ENCODE assay signal across 28 mouse cellular contexts in genomic region chrX:7775501-7776205, GRCm38 (mm10). TPM values are rescaled to one million over a fixed set of nuclear protein-coding genes. Genes with fewer than 3 reads are reported as not detected.
DNase-seq lines count a peak whose midpoint lies in the region; ATAC-seq and TF ChIP-seq lines count a peak whose summit lies in the region.
"Had no signal": no experiment of that assay in that cellular context is flagged by ENCODE, and none has a peak within 500 bp of the region (broad histone marks: within the 10 kb centered on the region; RNA-seq: fewer than 3 reads in every experiment).

No protein-coding gene starts in this region.

- peaks cover 37% of the 10 kb centered on the region for H3K4me1 ChIP-seq in liver, embryonic 13.5 days (replicated peaks)
- peaks cover 3% of the 10 kb centered on the region; the same call in 1 of the 2 replicates for H3K4me1 ChIP-seq in liver, postnatal 0 days (ENCODE audit: insufficient read depth)
- H3K4me1 ChIP-seq in MEL (ENCODE audit: control insufficient read depth in 1 of 2, insufficient read depth in 2 of 2, low read length in 2 of 2) = peaks cover 18 to 31% of the 10 kb centered on the region in 2 experiments
- peaks cover 3% of the 10 kb centered on the region for H3K4me1 ChIP-seq in bone marrow macrophage, adult 2 months (ENCODE audit: control insufficient read depth, insufficient read depth, low read length)
- no peaks in the 10 kb centered on the region for H3K4me1 ChIP-seq in lung, postnatal 0 days (ENCODE audit: insufficient read depth, low read depth, low read length)
- H3K4me1 ChIP-seq: embryonic facial prominence, embryonic 12.5 days; embryonic facial prominence, embryonic 15.5 days; heart, embryonic 12.5 days; heart, embryonic 15.5 days had no signal

- no peak overlapping the region for H3K4me3 ChIP-seq in liver, embryonic 13.5 days (replicated peaks)
- no peak overlapping the region for H3K4me3 ChIP-seq in liver, postnatal 0 days (ENCODE audit: low read depth, low read length)
- no peak overlapping the region for H3K4me3 ChIP-seq in MEL (ENCODE audit: control insufficient read depth in 1 of 2, insufficient read depth in 1 of 2, low read depth in 2 of 2, low read length in 2 of 2)
- H3K4me3 ChIP-seq in bone marrow macrophage, adult 2 months (ENCODE audit: insufficient read depth, low read length) = no peak overlapping the region
- no peak overlapping the region for H3K4me3 ChIP-seq in lung, postnatal 0 days (ENCODE audit: low read depth, low read length)
- H3K4me3 ChIP-seq: embryonic facial prominence, embryonic 12.5 days; embryonic facial prominence, embryonic 15.5 days; gastrocnemius, adult 2 months; heart, embryonic 12.5 days; heart, embryonic 15.5 days had no signal

- peaks cover 23% of the 10 kb centered on the region for H3K36me3 ChIP-seq in liver, embryonic 13.5 days
- peaks cover 7% of the 10 kb centered on the region for H3K36me3 ChIP-seq in liver, postnatal 0 days (replicated peaks; ENCODE audit: insufficient read depth, low read length)
- H3K36me3 ChIP-seq in MEL (ENCODE audit: control insufficient read depth in 1 of 2, insufficient read depth in 2 of 2, low read length in 2 of 2) = peaks cover 3 to 36% of the 10 kb centered on the region in 2 experiments; a peak in 2 of 4 replicates
- H3K36me3 ChIP-seq in lung, postnatal 0 days (ENCODE audit: insufficient read depth, low read length) = no peaks in the 10 kb centered on the region
- H3K36me3 ChIP-seq: heart, embryonic 15.5 days had no signal

- no peak for ATAC-seq in liver, embryonic 13.5 days (ENCODE audit: low read depth)
- ATAC-seq in liver, postnatal 0 days = no peak
- no peak for ATAC-seq in lung, postnatal 0 days
- ATAC-seq: CD4-positive, CD25-positive, alpha-beta regulatory T cell, adult 4 months; forebrain, embryonic 14.5 days; inflammation-experienced regulatory T-cells, adult 6 months; intestine, embryonic 16.5 days had no signal

- H3K79me2 ChIP-seq in MEL (ENCODE audit: control insufficient read depth, insufficient read depth, low read length, poor library complexity) = no peaks in the 10 kb centered on the region; the same call in 1 of the 2 replicates

- no peak overlapping the region for H3K4me2 ChIP-seq in liver, embryonic 13.5 days
- H3K4me2 ChIP-seq in liver, postnatal 0 days (ENCODE audit: low read depth, low read length) = no peak overlapping the region
- no peak overlapping the region for H3K4me2 ChIP-seq in lung, postnatal 0 days (replicated peaks; ENCODE audit: low read depth, low read length)
- H3K4me2 ChIP-seq: embryonic facial prominence, embryonic 12.5 days; embryonic facial prominence, embryonic 15.5 days; heart, embryonic 12.5 days; heart, embryonic 15.5 days; hindbrain, embryonic 14.5 days had no signal

- WGBS in liver, embryonic 13.5 days (ENCODE audit: insufficient replicate concordance) = 64% methylated on average over 9 of the region's 9 CpGs
- WGBS in liver, postnatal 0 days (ENCODE audit: insufficient replicate concordance) = 74% methylated on average over 9 of the region's 9 CpGs
- WGBS in lung, postnatal 0 days = 73% methylated on average over 9 of the region's 9 CpGs

- no peak for DNase-seq in liver, embryonic 13.5 days
- no peak for DNase-seq in liver, postnatal 0 days
- DNase-seq in ES-CJ7 (ENCODE audit: low read depth, low spot score) (peak; percentile 51), MEL (ENCODE audit: low read depth, low spot score) (peak; percentile 70)
- no peak for DNase-seq in gastrocnemius, postnatal 25 days
- no peak for DNase-seq in lung, postnatal 0 days (ENCODE audit: low spot score)
- DNase-seq: adrenal gland, adult 2 months; adrenal gland, postnatal 14 days; cerebellum, adult 11-12 months; cerebellum, adult 8-10 months; cerebellum, postnatal 14 days; forebrain, postnatal 0 days; gastrocnemius, adult 2 months; gastrocnemius, postnatal 14 days; heart, postnatal 10 days; heart, postnatal 4 days; kidney, adult 18-20 months had no signal

- no peak for TF ChIP-seq EP300 in liver, postnatal 0 days (IDR thresholded peaks at IDR 0.05; ENCODE audit: low read depth)
- peak in 1 of 2 experiments; percentile 38; a peak in 1 of 4 replicates for TF ChIP-seq EP300 in MEL (IDR thresholded peaks at IDR 0.05; ENCODE audit: low read depth in 1 of 2, low read length in 2 of 2)
- TF ChIP-seq EP300 in lung, postnatal 0 days (IDR thresholded peaks at IDR 0.05) = no peak

- H3K27ac ChIP-seq in liver, embryonic 13.5 days = peak overlapping the region; percentile 47; the same call in 1 of the 2 replicates
- no peak overlapping the region for H3K27ac ChIP-seq in liver, postnatal 0 days (ENCODE audit: low read depth)
- H3K27ac ChIP-seq in MEL (ENCODE audit: control insufficient read depth, low read depth, low read length) = peak overlapping the region; percentile 95
- 0 out of 2 replicates have a peak overlapping the region, but pooled peaks have one; percentile 20 for H3K27ac ChIP-seq in bone marrow macrophage, adult 2 months (ENCODE audit: insufficient read depth, low read depth, low read length)
- no peak overlapping the region for H3K27ac ChIP-seq in lung, postnatal 0 days (ENCODE audit: low read length)
- H3K27ac ChIP-seq: embryonic facial prominence, embryonic 12.5 days; embryonic facial prominence, embryonic 15.5 days; gastrocnemius, adult 2 months; heart, embryonic 15.5 days; hindbrain, embryonic 14.5 days; hindbrain, postnatal 0 days had no signal

- TF ChIP-seq RAD21 in MEL (IDR thresholded peaks at IDR 0.05; ENCODE audit: low read depth, low read length) = no peak

- no peaks in the 10 kb centered on the region for H3K27me3 ChIP-seq in liver, embryonic 13.5 days
- no peaks in the 10 kb centered on the region for H3K27me3 ChIP-seq in liver, postnatal 0 days (ENCODE audit: insufficient read depth, low read length)
- H3K27me3 ChIP-seq in MEL (ENCODE audit: control insufficient read depth in 1 of 2, insufficient read depth in 2 of 2, low read length in 2 of 2) = no peaks in the 10 kb centered on the region
- no peaks in the 10 kb centered on the region for H3K27me3 ChIP-seq in lung, postnatal 0 days (replicated peaks; ENCODE audit: insufficient read depth, low read length)
- H3K27me3 ChIP-seq: embryonic facial prominence, embryonic 12.5 days; embryonic facial prominence, embryonic 15.5 days; heart, embryonic 12.5 days; heart, embryonic 15.5 days had no signal

- TF ChIP-seq CTCF in liver, postnatal 0 days (IDR thresholded peaks at IDR 0.05; ENCODE audit: low read depth) = no peak
- no peak for TF ChIP-seq CTCF in MEL (IDR thresholded peaks at IDR 0.05 in 2 of 3, conservative IDR thresholded peaks at IDR 0.05 in 1 of 3; ENCODE audit: control insufficient read depth in 1 of 3, insufficient read depth in 1 of 3, low read depth in 2 of 3, low read length in 3 of 3, poor library complexity in 1 of 3, severe bottlenecking in 1 of 3)
- no peak for TF ChIP-seq CTCF in bone marrow macrophage, adult 2 months (IDR thresholded peaks at IDR 0.05; ENCODE audit: low read depth, low read length)
- TF ChIP-seq CTCF in lung, postnatal 0 days (IDR thresholded peaks at IDR 0.05) = no peak

- no peak for TF ChIP-seq POLR2A in MEL (IDR thresholded peaks at IDR 0.05; ENCODE audit: control insufficient read depth in 1 of 2, insufficient read depth in 1 of 2, low read depth in 1 of 2, low read length in 2 of 2, poor library complexity in 1 of 2)
- TF ChIP-seq POLR2A in bone marrow macrophage, adult 2 months (IDR thresholded peaks at IDR 0.05; ENCODE audit: borderline replicate concordance, low read depth, low read length) = no peak

- no peak overlapping the region; the same call in 1 of the 2 replicates for H3K9ac ChIP-seq in liver, embryonic 13.5 days
- no peak overlapping the region for H3K9ac ChIP-seq in liver, postnatal 0 days (replicated peaks)
- H3K9ac ChIP-seq in MEL (ENCODE audit: control insufficient read depth, low read depth, low read length, poor library complexity, severe bottlenecking) = peak overlapping the region; percentile 15
- no peak overlapping the region for H3K9ac ChIP-seq in lung, postnatal 0 days (replicated peaks; ENCODE audit: low read depth)
- H3K9ac ChIP-seq: embryonic facial prominence, embryonic 12.5 days; embryonic facial prominence, embryonic 15.5 days; forebrain, postnatal 0 days; heart, embryonic 12.5 days; heart, embryonic 15.5 days; hindbrain, embryonic 14.5 days had no signal

- no peaks in the 10 kb centered on the region for H3K9me3 ChIP-seq in liver, embryonic 13.5 days (replicated peaks)
- H3K9me3 ChIP-seq in liver, postnatal 0 days (ENCODE audit: low read length) = no peaks in the 10 kb centered on the region
- H3K9me3 ChIP-seq in MEL (replicated peaks; ENCODE audit: insufficient read depth, low read length) = no peaks in the 10 kb centered on the region
- no peaks in the 10 kb centered on the region for H3K9me3 ChIP-seq in lung, postnatal 0 days (ENCODE audit: low read length)
- H3K9me3 ChIP-seq: embryonic facial prominence, embryonic 12.5 days; embryonic facial prominence, embryonic 15.5 days; heart, embryonic 12.5 days; heart, embryonic 15.5 days had no signal

RNA-seq across cellular contexts. Expression of gene Tfe3, which starts 13.3 kb away (rescaled TPM):
- 8.9 and 10.1 TPM in 2 replicates for polyA plus RNA-seq in liver, embryonic 13.5 days (2015; fragmentation: Nextera tagmentation; extraction: Ambion mirVana)
- 9.6 and 10.3 TPM in 2 replicates for polyA plus RNA-seq in liver, postnatal 0 days (2015; fragmentation: Nextera tagmentation; extraction: Ambion mirVana)
- total RNA-seq in MEL (2012; rRNA removed) = 20.6 and 23.4 TPM in 2 replicates
- polyA plus RNA-seq in MEL (2012; ENCODE audit: insufficient read depth in 1 of 2, insufficient read length in 2 of 2, low read depth in 1 of 2, low replicate concordance in 2 of 2, missing spikeins in 1 of 2) = 10 to 100 TPM in 1 of 2 experiments, not detected in 1; 64.7 TPM
- polyA plus RNA-seq in bone marrow macrophage, adult 2 months (2012; ENCODE audit: insufficient read depth, insufficient read length, missing spikeins) = 137 and 141 TPM in 2 replicates
- total RNA-seq in gastrocnemius, postnatal 25 days (2021) = 1 to 10 TPM; 6.1 to 8.2 TPM
- 22.0 and 27.6 TPM in 2 replicates for polyA plus RNA-seq in lung, postnatal 0 days (2015; fragmentation: Nextera tagmentation; extraction: Ambion mirVana)

RNA-seq across cellular contexts. Expression of gene Gripap1, which starts 13.9 kb away (rescaled TPM):
- 30.6 and 32.3 TPM in 2 replicates for polyA plus RNA-seq in liver, embryonic 13.5 days (2015; fragmentation: Nextera tagmentation; extraction: Ambion mirVana)
- 15.4 and 16.4 TPM in 2 replicates for polyA plus RNA-seq in liver, postnatal 0 days (2015; fragmentation: Nextera tagmentation; extraction: Ambion mirVana)
- total RNA-seq in MEL (2012; rRNA removed) = 36.2 and 40.5 TPM in 2 replicates
- 100 to 1,000 TPM in 1 of 2 experiments, 10 to 100 TPM in 1; 84.6 to 244 TPM for polyA plus RNA-seq in MEL (2012; ENCODE audit: insufficient read depth in 1 of 2, insufficient read length in 2 of 2, low read depth in 1 of 2, low replicate concordance in 2 of 2, missing spikeins in 1 of 2)
- 94.8 and 103 TPM in 2 replicates for polyA plus RNA-seq in bone marrow macrophage, adult 2 months (2012; ENCODE audit: insufficient read depth, insufficient read length, missing spikeins)
- 10 to 100 TPM; 17.5 to 21.2 TPM for total RNA-seq in gastrocnemius, postnatal 25 days (2021)
- polyA plus RNA-seq in lung, postnatal 0 days (2015; fragmentation: Nextera tagmentation; extraction: Ambion mirVana) = 22.1 and 25.6 TPM in 2 replicates

RNA-seq across cellular contexts. Expression of gene Ccdc120, which starts 24.9 kb away (rescaled TPM):
- polyA plus RNA-seq in liver, embryonic 13.5 days (2015; fragmentation: Nextera tagmentation; extraction: Ambion mirVana) = 1.7 TPM in 2 replicates
- 2.0 and 3.4 TPM in 2 replicates for polyA plus RNA-seq in liver, postnatal 0 days (2015; fragmentation: Nextera tagmentation; extraction: Ambion mirVana)
- 3.9 and 5.8 TPM in 2 replicates for total RNA-seq in MEL (2012; rRNA removed)
- 10 to 100 TPM in 1 of 2 experiments, not detected in 1; 12.2 TPM for polyA plus RNA-seq in MEL (2012; ENCODE audit: insufficient read depth in 1 of 2, insufficient read length in 2 of 2, low read depth in 1 of 2, low replicate concordance in 2 of 2, missing spikeins in 1 of 2)
- 0.75 and 1.9 TPM in 2 replicates for polyA plus RNA-seq in bone marrow macrophage, adult 2 months (2012; ENCODE audit: insufficient read depth, insufficient read length, missing spikeins)
- total RNA-seq in gastrocnemius, postnatal 25 days (2021) = under 1 TPM; 0.16 to 0.56 TPM
- 26.4 and 28.2 TPM in 2 replicates for polyA plus RNA-seq in lung, postnatal 0 days (2015; fragmentation: Nextera tagmentation; extraction: Ambion mirVana)

RNA-seq across cellular contexts. Expression of gene Kcnd1, which starts 46.4 kb away (rescaled TPM):
- 0.13 and 0.34 TPM in 2 replicates for polyA plus RNA-seq in liver, embryonic 13.5 days (2015; fragmentation: Nextera tagmentation; extraction: Ambion mirVana)
- polyA plus RNA-seq in liver, postnatal 0 days (2015; fragmentation: Nextera tagmentation; extraction: Ambion mirVana) = 0.09 and 0.15 TPM in 2 replicates
- 0.26 and 0.31 TPM in 2 replicates for total RNA-seq in MEL (2012; rRNA removed)
- polyA plus RNA-seq in MEL (2012; ENCODE audit: insufficient read depth in 1 of 2, insufficient read length in 2 of 2, low read depth in 1 of 2, low replicate concordance in 2 of 2, missing spikeins in 1 of 2) = 1 to 10 TPM in 1 of 2 experiments, not detected in 1; 1.4 TPM
- 0.35 and 0.56 TPM in 2 replicates for polyA plus RNA-seq in bone marrow macrophage, adult 2 months (2012; ENCODE audit: insufficient read depth, insufficient read length, missing spikeins)
- total RNA-seq in gastrocnemius, postnatal 25 days (2021) = under 1 TPM; 0.18 to 0.43 TPM
- polyA plus RNA-seq in lung, postnatal 0 days (2015; fragmentation: Nextera tagmentation; extraction: Ambion mirVana) = 0.30 and 0.41 TPM in 2 replicates

RNA-seq across cellular contexts. Expression of gene Praf2, which starts 47.4 kb away (rescaled TPM):
- 8.3 and 9.1 TPM in 2 replicates for polyA plus RNA-seq in liver, embryonic 13.5 days (2015; fragmentation: Nextera tagmentation; extraction: Ambion mirVana)
- polyA plus RNA-seq in liver, postnatal 0 days (2015; fragmentation: Nextera tagmentation; extraction: Ambion mirVana) = 1.9 and 2.1 TPM in 2 replicates
- total RNA-seq in MEL (2012; rRNA removed) = 19.1 and 23.0 TPM in 2 replicates
- polyA plus RNA-seq in MEL (2012; ENCODE audit: insufficient read depth in 1 of 2, insufficient read length in 2 of 2, low read depth in 1 of 2, low replicate concordance in 2 of 2, missing spikeins in 1 of 2) = 10 to 100 TPM in 1 of 2 experiments, not detected in 1; 60.1 TPM
- polyA plus RNA-seq in bone marrow macrophage, adult 2 months (2012; ENCODE audit: insufficient read depth, insufficient read length, missing spikeins) = 17.7 and 19.1 TPM in 2 replicates
- total RNA-seq in gastrocnemius, postnatal 25 days (2021) = 1 to 10 TPM; 4.7 to 7.3 TPM
- 18.3 and 18.8 TPM in 2 replicates for polyA plus RNA-seq in lung, postnatal 0 days (2015; fragmentation: Nextera tagmentation; extraction: Ambion mirVana)

Comparison
In these comparisons a context has a peak if more than half of its experiments do, and no peak if none do; other contexts are left out.
1. H3K27ac ChIP-seq: peak in liver, embryonic 13.5 days (single experiment), MEL (single experiment) and bone marrow macrophage, adult 2 months (single experiment); none in liver, postnatal 0 days (single experiment) and lung, postnatal 0 days (single experiment).
2. DNase-seq: peak in ES-CJ7 (single experiment) and MEL (single experiment); none in liver, embryonic 13.5 days (single experiment), liver, postnatal 0 days (single experiment), gastrocnemius, postnatal 25 days (single experiment) and lung, postnatal 0 days (single experiment).